Mouse (Mus musculus): ENCODE measurements around the gene Olfr137. TPM values are rescaled to one million over a fixed set of nuclear protein-coding genes. Genes with fewer than 3 reads are reported as not detected.

Gene Olfr137
- polyA plus RNA-seq (2012; rRNA removed) (not detected in 2 replicates), polyA plus RNA-seq (2014; fragmentation: Nextera tagmentation; extraction: Ambion mirVana) (not detected in 2 replicates)

- no peak within 1 kb of the TSS for H3K9ac ChIP-seq (replicated peaks)
- DNase-seq (ENCODE audit: low read depth in 3 of 3, low spot score in 3 of 3) (no peak), ATAC-seq (ENCODE audit: insufficient read depth) (no peak)
- H3K36me3 ChIP-seq (replicated peaks; ENCODE audit: control insufficient read depth, insufficient read depth, low read depth): no peaks in the 10 kb centered on the region
- H3K4me1 ChIP-seq (replicated peaks; ENCODE audit: control insufficient read depth in 2 of 2, insufficient read depth in 2 of 2, low read length in 1 of 2): no peaks in the 10 kb centered on the region
- H3K4me3 ChIP-seq (ENCODE audit: insufficient read depth in 1 of 2, low read depth in 2 of 2, low read length in 2 of 2): no peak within 1 kb of the TSS
- H3K9me3 ChIP-seq (ENCODE audit: control insufficient read depth, low read length): no peaks in the 10 kb centered on the region
- no peak within 1 kb of the TSS for H3K4me2 ChIP-seq (ENCODE audit: low read depth)
- H3K27ac ChIP-seq: no peak within 1 kb of the TSS
- TF ChIP-seq CTCF (IDR thresholded peaks at IDR 0.05; ENCODE audit: low read depth): no peak
- no peak for TF ChIP-seq EP300 (IDR thresholded peaks at IDR 0.05; ENCODE audit: low read depth)
- no peaks in the 10 kb centered on the region for H3K27me3 ChIP-seq (ENCODE audit: control insufficient read depth, insufficient read depth, low read length)
Measured at GRCm38 (mm10) chr17:38307470-38307869, at the start of gene Olfr137. Olfr137 (minus strand) TSS chr17:38307570.

- ATAC-seq (ENCODE audit: insufficient read depth): no peak
- no peak for TF ChIP-seq EP300 (IDR thresholded peaks at IDR 0.05; ENCODE audit: low read depth)
- no peak for TF ChIP-seq CTCF (IDR thresholded peaks at IDR 0.05; ENCODE audit: low read depth)
Measured at GRCm38 (mm10) chr17:38329531-38329930, 22.2 kb upstream of the Olfr137 start, which contains the start of gene Olfr136. Olfr136 (plus strand) TSS chr17:38329831.

GRCm38 (mm10) chr17:38260735-38261134, 46.6 kb downstream of the Olfr137 start, which contains the start of gene Olfr138:
Olfr138 (plus strand) TSS chr17:38261035.
- Histone ChIP-seq H3K27me3 (ENCODE audit: control insufficient read depth, insufficient read depth, low read length) (no peaks in the 10 kb centered on the region), H3K36me3 (replicated peaks; ENCODE audit: control insufficient read depth, insufficient read depth, low read depth) (no peaks in the 10 kb centered on the region), H3K4me2 (ENCODE audit: low read depth) (no peak within 1 kb of the TSS), H3K27ac (no peak within 1 kb of the TSS), H3K9ac (replicated peaks) (no peak within 1 kb of the TSS), H3K9me3 (ENCODE audit: control insufficient read depth, low read length) (no peaks in the 10 kb centered on the region), H3K4me3 (ENCODE audit: insufficient read depth in 1 of 2, low read depth in 2 of 2, low read length in 2 of 2) (no peak within 1 kb of the TSS), H3K4me1 (replicated peaks; ENCODE audit: control insufficient read depth in 2 of 2, insufficient read depth in 2 of 2, low read length in 1 of 2) (no peaks in the 10 kb centered on the region)
- ATAC-seq (ENCODE audit: insufficient read depth) (no peak), DNase-seq (ENCODE audit: low read depth in 3 of 3, low spot score in 3 of 3) (no peak)
- no peak for TF ChIP-seq EP300 (IDR thresholded peaks at IDR 0.05; ENCODE audit: low read depth)
- no peak for TF ChIP-seq CTCF (IDR thresholded peaks at IDR 0.05; ENCODE audit: low read depth)
- 33% methylated on average over 1 of the region's 1 CpGs for WGBS (ENCODE audit: insufficient replicate concordance)

More at GRCm38 (mm10) chr17:38329531-38329930, 22.2 kb upstream of the Olfr137 start, which contains the start of gene Olfr136:
- DNase-seq (ENCODE audit: low read depth in 3 of 3, low spot score in 3 of 3): no peak
- H3K27ac ChIP-seq: no peak within 1 kb of the TSS
- H3K9me3 ChIP-seq (ENCODE audit: control insufficient read depth, low read length): no peaks in the 10 kb centered on the region
- H3K9ac ChIP-seq (replicated peaks): no peak within 1 kb of the TSS
- H3K36me3 ChIP-seq (replicated peaks; ENCODE audit: control insufficient read depth, insufficient read depth, low read depth): no peaks in the 10 kb centered on the region
- H3K27me3 ChIP-seq (ENCODE audit: control insufficient read depth, insufficient read depth, low read length): no peaks in the 10 kb centered on the region
- no peak within 1 kb of the TSS for H3K4me2 ChIP-seq (ENCODE audit: low read depth)
- no peaks in the 10 kb centered on the region for H3K4me1 ChIP-seq (replicated peaks; ENCODE audit: control insufficient read depth in 2 of 2, insufficient read depth in 2 of 2, low read length in 1 of 2)
- H3K4me3 ChIP-seq (ENCODE audit: insufficient read depth in 1 of 2, low read depth in 2 of 2, low read length in 2 of 2): no peak within 1 kb of the TSS

Other genes with a start within 250 kb of the Olfr137 start
- not detected in 2 replicates for gene Olfr129, start 247.5 kb downstream of the Olfr137 start, polyA plus RNA-seq (2012; rRNA removed)
- not detected in 2 replicates for gene Olfr129, start 247.5 kb downstream of the Olfr137 start, polyA plus RNA-seq (2014; fragmentation: Nextera tagmentation; extraction: Ambion mirVana)
- not detected in 2 replicates for gene Olfr130, start 243.6 kb downstream of the Olfr137 start, polyA plus RNA-seq (2012; rRNA removed)
- gene Olfr130, start 243.6 kb downstream of the Olfr137 start, polyA plus RNA-seq (2014; fragmentation: Nextera tagmentation; extraction: Ambion mirVana): not detected in 2 replicates
- gene Olfr131, start 218.9 kb downstream of the Olfr137 start, polyA plus RNA-seq (2012; rRNA removed): not detected in 2 replicates
- gene Olfr131, start 218.9 kb downstream of the Olfr137 start, polyA plus RNA-seq (2014; fragmentation: Nextera tagmentation; extraction: Ambion mirVana): not detected in 2 replicates
- not detected in 2 replicates for gene Olfr132, start 173.0 kb downstream of the Olfr137 start, polyA plus RNA-seq (2012; rRNA removed)
- gene Olfr132, start 173.0 kb downstream of the Olfr137 start, polyA plus RNA-seq (2014; fragmentation: Nextera tagmentation; extraction: Ambion mirVana): not detected in 2 replicates
- gene Olfr133, start 162.3 kb downstream of the Olfr137 start, polyA plus RNA-seq (2012; rRNA removed): not detected in 2 replicates
- not detected in 2 replicates for gene Olfr133, start 162.3 kb downstream of the Olfr137 start, polyA plus RNA-seq (2014; fragmentation: Nextera tagmentation; extraction: Ambion mirVana)
- not detected in 2 replicates for gene Olfr134, start 136.2 kb downstream of the Olfr137 start, polyA plus RNA-seq (2012; rRNA removed)
- not detected in 2 replicates for gene Olfr134, start 136.2 kb downstream of the Olfr137 start, polyA plus RNA-seq (2014; fragmentation: Nextera tagmentation; extraction: Ambion mirVana)
- gene Olfr135, start 103.2 kb downstream of the Olfr137 start, polyA plus RNA-seq (2012; rRNA removed): not detected in 2 replicates
- gene Olfr135, start 103.2 kb downstream of the Olfr137 start, polyA plus RNA-seq (2014; fragmentation: Nextera tagmentation; extraction: Ambion mirVana): not detected in 2 replicates
- not detected in 2 replicates for gene Olfr138, start 46.5 kb downstream of the Olfr137 start, polyA plus RNA-seq (2012; rRNA removed)
- not detected in 2 replicates for gene Olfr138, start 46.5 kb downstream of the Olfr137 start, polyA plus RNA-seq (2014; fragmentation: Nextera tagmentation; extraction: Ambion mirVana)
- gene Olfr136, start 22.3 kb upstream of the Olfr137 start, polyA plus RNA-seq (2012; rRNA removed): not detected in 2 replicates
- not detected in 2 replicates for gene Olfr136, start 22.3 kb upstream of the Olfr137 start, polyA plus RNA-seq (2014; fragmentation: Nextera tagmentation; extraction: Ambion mirVana)
- not detected in 2 replicates for gene Esp36, start 112.6 kb upstream of the Olfr137 start, polyA plus RNA-seq (2012; rRNA removed)
- gene Esp36, start 112.6 kb upstream of the Olfr137 start, polyA plus RNA-seq (2014; fragmentation: Nextera tagmentation; extraction: Ambion mirVana): not detected in 2 replicates
- gene Esp34, start 246.6 kb upstream of the Olfr137 start, polyA plus RNA-seq (2012; rRNA removed): not detected in 2 replicates
- gene Esp34, start 246.6 kb upstream of the Olfr137 start, polyA plus RNA-seq (2014; fragmentation: Nextera tagmentation; extraction: Ambion mirVana): not detected in 2 replicates

Data from liver, embryonic 14.5 days (tissue).